Mouse (Mus musculus) c-Kit-positive CD71-negative TER-119-negative erythroid progenitor cells, embryonic 14.5 days (primary cell): Measurements from ENCODE around the gene Ctsl.

Experiments used
- DNase-seq: peaks from one replicate; pipeline ENCODE4 v3.0.0-alpha.2; 2013; ENCODE audit warnings: low read depth

The Ctsl gene

GRCm38 (mm10) chr13:64312024-64312915, 58.4 kb downstream of the Ctsl start, which contains the start of gene Aaed1:
TSS of gene Aaed1 (minus strand) at chr13:64312710.
- peak; percentile 49 for DNase-seq

GRCm38 (mm10) chr13:64311266-64311665, 59.4 kb downstream of the Ctsl start:
- DNase-seq = no peak

GRCm38 (mm10) chr13:64310585-64310984, 60.1 kb downstream of the Ctsl start:
- DNase-seq = no peak

GRCm38 (mm10) chr13:64309842-64310241, 60.8 kb downstream of the Ctsl start:
- DNase-seq = no peak
